Mouse (Mus musculus) cortical plate, adult 2 months (tissue): ENCODE measurements around the gene Gm11011. TPM values are rescaled to one million over a fixed set of nuclear protein-coding genes. Genes with fewer than 3 reads are reported as not detected.

Experiments
- H3K27ac ChIP-seq: fragments of 200-500 bp; 2 replicates; pipeline ENCODE4 v1.5.1; 2012; ENCODE audit warnings: low read length, control low read depth, inconsistent platforms; ENCODE audit not compliant: insufficient read depth
- H3K4me1 ChIP-seq: fragments of 200-500 bp; 2 replicates; pipeline ENCODE4 v1.6.1; 2011; ENCODE audit warnings: low read length; ENCODE audit not compliant: control insufficient read depth, insufficient read depth
- H3K4me3 ChIP-seq: fragments of 200-500 bp; 2 replicates; pipeline ENCODE4 v1.5.1; 2011; ENCODE audit warnings: mild to moderate bottlenecking, low read length, control low read depth; ENCODE audit not compliant: insufficient read depth
- CTCF ChIP-seq: fragments of 200-500 bp; IDR thresholded peaks from 2 replicates; pipeline ENCODE4 v1.5.1; 2011; ENCODE audit warnings: mild to moderate bottlenecking, control low read depth, low read length; ENCODE audit not compliant: insufficient read depth; ENCODE audit errors: extremely low read depth
- POLR2A ChIP-seq: fragments of 200-500 bp; IDR thresholded peaks from 2 replicates; pipeline ENCODE4 v1.6.1; 2011; ENCODE audit warnings: mild to moderate bottlenecking, low read length, control low read depth; ENCODE audit not compliant: insufficient read depth; ENCODE audit errors: extremely low read depth
- polyA plus RNA-seq: library from polyadenylated mRNA; depleted of rRNA; stranded (reverse); fragments of >200 nt; gene quantifications from 2 replicates; pipeline ENCODE4 v1.2.3, GENCODE M21; 2012

Gm11011 gene
- polyA plus RNA-seq, 1 experiment, result not detected

GRCm38 (mm10) chr2:169593742-169594141 is 6.2 kb upstream of the Gm11011 start:
- H3K4me3 ChIP-seq, result no peak overlapping the region
- no peak overlapping the region for H3K27ac ChIP-seq
- TF ChIP-seq POLR2A, result no peak
- TF ChIP-seq CTCF, result no peak
- H3K4me1 ChIP-seq, result no peaks in the 10 kb centered on the region

- Histone ChIP-seq H3K4me1 (no peaks in the 10 kb centered on the region), H3K4me3 (no peak overlapping the region), H3K27ac (no peak overlapping the region)
- TF ChIP-seq POLR2A, result no peak
- no peak for TF ChIP-seq CTCF
Measured at GRCm38 (mm10) chr2:169590412-169590811, 2.9 kb upstream of the Gm11011 start.

GRCm38 (mm10) chr2:169589697-169590096 is 2.2 kb upstream of the Gm11011 start:
- H3K27ac ChIP-seq, result no peak overlapping the region
- TF ChIP-seq POLR2A (no peak), CTCF (no peak)

GRCm38 (mm10) chr2:169586688-169587087 is 857 bp downstream of the Gm11011 start:
- no peak for TF ChIP-seq CTCF
- no peak overlapping the region for H3K27ac ChIP-seq
- no peaks in the 10 kb centered on the region for H3K4me1 ChIP-seq
- no peak overlapping the region for H3K4me3 ChIP-seq

More at GRCm38 (mm10) chr2:169589697-169590096, 2.2 kb upstream of the Gm11011 start:
- H3K4me3 ChIP-seq, result no peak overlapping the region
- H3K4me1 ChIP-seq, result no peaks in the 10 kb centered on the region

- Histone ChIP-seq H3K4me3 (no peak overlapping the region), H3K27ac (no peak overlapping the region)
- no peak for TF ChIP-seq POLR2A
- TF ChIP-seq CTCF, result no peak
Measured at GRCm38 (mm10) chr2:169585631-169586285, 1.8 kb downstream of the Gm11011 start.

GRCm38 (mm10) chr2:169584745-169585456 is 2.6 kb downstream of the Gm11011 start:
- no peak overlapping the region for H3K4me3 ChIP-seq
- TF ChIP-seq CTCF (no peak), POLR2A (no peak)
- H3K27ac ChIP-seq, result no peak overlapping the region
- no peaks in the 10 kb centered on the region for H3K4me1 ChIP-seq

More at GRCm38 (mm10) chr2:169585631-169586285, 1.8 kb downstream of the Gm11011 start:
- H3K4me1 ChIP-seq, result no peaks in the 10 kb centered on the region

- H3K4me3 ChIP-seq, result no peak overlapping the region
- TF ChIP-seq CTCF, result no peak
- no peak for TF ChIP-seq POLR2A
- no peak overlapping the region for H3K27ac ChIP-seq
- no peaks in the 10 kb centered on the region for H3K4me1 ChIP-seq
Measured at GRCm38 (mm10) chr2:169583476-169583875, 4.1 kb downstream of the Gm11011 start.

GRCm38 (mm10) chr2:169577508-169578196 is 9.9 kb downstream of the Gm11011 start:
- no peak overlapping the region for H3K4me3 ChIP-seq

GRCm38 (mm10) chr2:169570063-169570462 is 17.5 kb downstream of the Gm11011 start:
- TF ChIP-seq POLR2A, result no peak
- TF ChIP-seq CTCF, result no peak
- Histone ChIP-seq H3K4me1 (no peaks in the 10 kb centered on the region), H3K27ac (no peak overlapping the region), H3K4me3 (no peak overlapping the region)

More at GRCm38 (mm10) chr2:169577508-169578196, 9.9 kb downstream of the Gm11011 start:
- no peak for TF ChIP-seq POLR2A
- TF ChIP-seq CTCF, result no peak
- no peak overlapping the region for H3K27ac ChIP-seq
- no peaks in the 10 kb centered on the region for H3K4me1 ChIP-seq

- no peak overlapping the region for H3K27ac ChIP-seq
- TF ChIP-seq CTCF (no peak), POLR2A (no peak)
- H3K4me1 ChIP-seq, result no peaks in the 10 kb centered on the region
- no peak overlapping the region for H3K4me3 ChIP-seq
Measured at GRCm38 (mm10) chr2:169566159-169566558, 21.4 kb downstream of the Gm11011 start.

GRCm38 (mm10) chr2:169565751-169566150 is 21.8 kb downstream of the Gm11011 start:
- TF ChIP-seq CTCF (no peak), POLR2A (no peak)
- Histone ChIP-seq H3K27ac (no peak overlapping the region), H3K4me1 (no peaks in the 10 kb centered on the region), H3K4me3 (no peak overlapping the region)
